Mouse (Mus musculus): Measurements from ENCODE around the gene Epha4.

Epha4 gene

GRCm38 (mm10) chr1:77512431-77513195, 2.3 kb downstream of the Epha4 start:
- DNase-seq (ENCODE audit: extremely low spot score, low read depth, low spot score) = no peak

GRCm38 (mm10) chr1:77512059-77512407, 2.9 kb downstream of the Epha4 start:
- DNase-seq (ENCODE audit: extremely low spot score, low read depth, low spot score) = no peak

GRCm38 (mm10) chr1:77511372-77512058, 3.4 kb downstream of the Epha4 start:
- DNase-seq (ENCODE audit: extremely low spot score, low read depth, low spot score) = no peak

GRCm38 (mm10) chr1:77510623-77511022, 4.3 kb downstream of the Epha4 start:
- DNase-seq (ENCODE audit: extremely low spot score, low read depth, low spot score) = no peak

GRCm38 (mm10) chr1:77506856-77507200, 8.1 kb downstream of the Epha4 start:
- DNase-seq (ENCODE audit: extremely low spot score, low read depth, low spot score) = no peak

GRCm38 (mm10) chr1:77506038-77506855, 8.6 kb downstream of the Epha4 start:
- DNase-seq (ENCODE audit: extremely low spot score, low read depth, low spot score) = no peak

- no peak for DNase-seq (ENCODE audit: extremely low spot score, low read depth, low spot score)
These were observed 9.6 kb downstream of the Epha4 start for GRCm38 (mm10) chr1:77505263-77505662.

GRCm38 (mm10) chr1:77504813-77505212, 10.1 kb downstream of the Epha4 start:
- no peak for DNase-seq (ENCODE audit: extremely low spot score, low read depth, low spot score)

GRCm38 (mm10) chr1:77503711-77504181, 11.1 kb downstream of the Epha4 start:
- no peak for DNase-seq (ENCODE audit: extremely low spot score, low read depth, low spot score)

GRCm38 (mm10) chr1:77502554-77503119, 12.3 kb downstream of the Epha4 start:
- no peak for DNase-seq (ENCODE audit: extremely low spot score, low read depth, low spot score)

- no peak for DNase-seq (ENCODE audit: extremely low spot score, low read depth, low spot score)
These were observed 13.4 kb downstream of the Epha4 start for GRCm38 (mm10) chr1:77501363-77501933.

GRCm38 (mm10) chr1:77497506-77497905, 17.4 kb downstream of the Epha4 start:
- no peak for DNase-seq (ENCODE audit: extremely low spot score, low read depth, low spot score)

- no peak for DNase-seq (ENCODE audit: extremely low spot score, low read depth, low spot score)
These were observed 18.3 kb downstream of the Epha4 start for GRCm38 (mm10) chr1:77496468-77497181.

- DNase-seq (ENCODE audit: extremely low spot score, low read depth, low spot score) = no peak
These were observed 19.1 kb downstream of the Epha4 start for GRCm38 (mm10) chr1:77495790-77496158.

GRCm38 (mm10) chr1:77495030-77495789, 19.7 kb downstream of the Epha4 start:
- no peak for DNase-seq (ENCODE audit: extremely low spot score, low read depth, low spot score)

GRCm38 (mm10) chr1:77493841-77494635, 20.9 kb downstream of the Epha4 start:
- DNase-seq (ENCODE audit: extremely low spot score, low read depth, low spot score) = no peak

GRCm38 (mm10) chr1:77490166-77490565, 24.7 kb downstream of the Epha4 start:
- no peak for DNase-seq (ENCODE audit: extremely low spot score, low read depth, low spot score)

GRCm38 (mm10) chr1:77489387-77489786, 25.5 kb downstream of the Epha4 start:
- DNase-seq (ENCODE audit: extremely low spot score, low read depth, low spot score) = no peak

Data from hindlimb bud, embryonic 11.5 days (tissue).